Mouse (Mus musculus) naive thymus-derived CD4-positive, alpha-beta T cell, adult 2 months (primary cell): ENCODE measurements around the gene Cmss1.

Experiments
- DNase-seq: peaks from one replicate; pipeline ENCODE4 v3.0.0-alpha.2; 2011; ENCODE audit warnings: low read depth

Cmss1 gene

GRCm38 (mm10) chr16:57295216-57295934 is 311.3 kb downstream of the Cmss1 start:
- no peak for DNase-seq

GRCm38 (mm10) chr16:57292765-57293164 is 313.9 kb downstream of the Cmss1 start, which contains the start of gene Tmem30c:
Gene Tmem30c (minus strand): TSS chr16:57292865.
- no peak for DNase-seq

- DNase-seq: no peak
These were observed 314.4 kb downstream of the Cmss1 start for GRCm38 (mm10) chr16:57292296-57292695.

GRCm38 (mm10) chr16:57291696-57292095 is 315.0 kb downstream of the Cmss1 start:
- no peak for DNase-seq

- DNase-seq: no peak
These were observed 325.2 kb downstream of the Cmss1 start for GRCm38 (mm10) chr16:57281417-57281816.

- no peak for DNase-seq
These were observed 326.1 kb downstream of the Cmss1 start for GRCm38 (mm10) chr16:57280221-57281217.

- DNase-seq: no peak
These were observed 327.6 kb downstream of the Cmss1 start for GRCm38 (mm10) chr16:57278976-57279626.

- DNase-seq: no peak
These were observed 336.9 kb downstream of the Cmss1 start for GRCm38 (mm10) chr16:57269751-57270150.

- DNase-seq: no peak
These were observed 338.4 kb downstream of the Cmss1 start for GRCm38 (mm10) chr16:57268058-57268841.

- DNase-seq: no peak
These were observed 339.6 kb downstream of the Cmss1 start for GRCm38 (mm10) chr16:57267068-57267467.

GRCm38 (mm10) chr16:57260152-57260551 is 346.5 kb downstream of the Cmss1 start:
- DNase-seq: no peak

GRCm38 (mm10) chr16:57259356-57260083 is 347.1 kb downstream of the Cmss1 start:
- no peak for DNase-seq
